Mouse (Mus musculus) lung, postnatal 25 days (tissue): Measurements from ENCODE around the gene Gtsf1.

Source experiments
- DNase-seq: peaks from one replicate; pipeline ENCODE4 v3.0.0; 2022; ENCODE audit warnings: low spot score

The Gtsf1 gene

GRCm38 (mm10) chr15:103377752-103378664 lies 52.3 kb downstream of the Gtsf1 start:
- DNase-seq, result no peak

GRCm38 (mm10) chr15:103376837-103377269 lies 53.4 kb downstream of the Gtsf1 start:
- DNase-seq, result no peak

DNA sequence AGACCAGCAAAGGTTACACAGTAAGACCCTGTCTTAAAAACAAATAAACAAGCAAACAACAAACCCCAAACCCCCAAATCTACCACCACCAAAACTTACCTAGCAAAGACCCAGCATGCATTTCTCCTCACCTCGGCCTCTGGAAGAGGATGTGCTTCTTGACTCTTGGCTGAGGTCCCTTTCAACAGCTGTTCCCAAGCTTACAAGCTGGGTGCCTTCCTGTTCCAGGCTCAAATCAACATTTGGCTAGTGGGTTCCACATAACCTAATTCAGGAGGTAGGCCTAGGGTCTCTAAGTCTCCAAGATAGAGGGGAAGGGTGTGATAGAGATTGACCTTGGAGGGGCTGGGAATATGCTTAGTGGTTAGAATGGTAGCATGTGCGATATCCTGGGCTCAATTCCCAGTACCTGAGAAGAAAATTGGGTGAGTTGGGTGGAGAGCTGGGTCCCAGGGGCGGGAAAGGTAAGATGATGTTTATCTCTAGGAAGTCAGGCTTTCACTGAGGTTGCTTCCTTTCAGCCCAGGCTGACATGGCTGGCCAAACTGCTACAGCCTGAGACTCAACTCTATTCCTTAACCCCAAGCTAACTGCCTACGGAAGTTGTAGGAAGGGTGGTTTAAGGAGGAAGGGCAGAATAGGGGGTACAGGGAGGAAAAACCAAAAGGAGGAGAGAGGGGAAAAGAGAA lies 55.0 kb downstream of the Gtsf1 start:
- DNase-seq, result no peak

DNA sequence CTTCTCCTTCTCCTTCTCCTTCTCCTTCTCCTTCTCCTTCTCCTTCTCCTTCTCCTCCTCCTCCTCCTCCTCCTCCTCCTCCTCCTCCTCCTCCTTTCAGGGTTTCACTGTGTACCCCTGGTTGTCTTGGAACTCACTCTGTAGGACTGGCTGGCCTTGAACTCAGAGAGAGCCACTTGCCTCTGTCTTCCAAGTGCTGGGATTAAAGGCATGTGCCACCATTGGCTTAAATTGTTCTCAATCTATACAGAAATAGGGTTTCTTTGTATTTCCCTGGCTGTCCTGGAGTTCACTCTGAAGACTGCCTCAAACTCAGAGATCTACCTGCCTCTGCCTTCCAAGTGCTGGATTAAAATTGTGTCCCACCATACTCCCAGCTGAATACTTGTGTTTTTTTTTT lies 57.8 kb downstream of the Gtsf1 start:
- DNase-seq, result no peak

DNA sequence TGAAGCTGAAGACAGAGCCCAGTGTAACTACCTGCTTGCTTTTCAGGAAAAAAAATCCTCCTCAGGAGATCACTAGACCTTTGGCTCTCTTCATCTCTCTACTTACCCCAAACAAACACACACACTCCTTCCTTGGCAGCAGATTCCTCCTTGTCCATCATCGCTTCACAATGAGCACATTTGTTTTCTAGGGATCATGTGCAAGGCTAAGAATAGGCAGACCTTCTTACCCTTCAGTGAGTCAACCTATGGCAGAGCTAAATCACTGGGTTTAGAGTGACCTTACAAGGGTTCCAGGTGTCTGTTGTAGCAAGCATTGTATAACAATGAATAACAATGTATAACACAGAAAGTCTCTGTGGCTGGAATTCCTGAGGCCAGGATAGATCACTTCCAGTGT lies 58.5 kb downstream of the Gtsf1 start:
- no peak for DNase-seq

DNA sequence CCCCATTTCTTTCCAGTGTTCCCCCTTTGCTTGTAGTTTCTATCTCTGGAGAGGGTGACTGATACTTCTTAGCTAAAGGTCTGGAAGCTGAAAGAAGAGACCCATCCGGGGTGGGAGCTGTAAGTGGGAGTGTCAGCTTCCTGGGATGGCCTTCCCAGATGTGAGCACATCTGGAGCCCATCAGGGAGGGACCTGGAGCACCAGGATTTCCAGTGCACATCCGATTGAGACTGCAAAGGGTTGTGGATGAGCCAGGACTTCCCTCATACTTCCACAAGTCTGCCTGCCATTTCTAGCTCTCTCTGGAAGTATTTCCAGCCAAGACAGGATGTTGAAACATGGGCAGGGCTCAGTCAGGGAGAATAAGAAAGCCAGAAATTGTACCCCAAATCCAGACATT lies 59.1 kb downstream of the Gtsf1 start:
- no peak for DNase-seq

- DNase-seq, result no peak
Observed at GRCm38 (mm10) chr15:103370462-103370861, 59.8 kb downstream of the Gtsf1 start.

GRCm38 (mm10) chr15:103369123-103369522 lies 61.1 kb downstream of the Gtsf1 start:
- no peak for DNase-seq

- DNase-seq, result no peak
Observed at GRCm38 (mm10) chr15:103368179-103368940, 61.9 kb downstream of the Gtsf1 start.

GRCm38 (mm10) chr15:103366376-103367149 lies 63.7 kb downstream of the Gtsf1 start, which contains the start of gene Itga5:
Itga5 (minus strand) TSS chr15:103366763.
- peak; percentile 77 for DNase-seq

GRCm38 (mm10) chr15:103365471-103366375 lies 64.5 kb downstream of the Gtsf1 start:
- no peak for DNase-seq

- DNase-seq, result no peak
Observed at GRCm38 (mm10) chr15:103364761-103365160, 65.5 kb downstream of the Gtsf1 start.

DNA sequence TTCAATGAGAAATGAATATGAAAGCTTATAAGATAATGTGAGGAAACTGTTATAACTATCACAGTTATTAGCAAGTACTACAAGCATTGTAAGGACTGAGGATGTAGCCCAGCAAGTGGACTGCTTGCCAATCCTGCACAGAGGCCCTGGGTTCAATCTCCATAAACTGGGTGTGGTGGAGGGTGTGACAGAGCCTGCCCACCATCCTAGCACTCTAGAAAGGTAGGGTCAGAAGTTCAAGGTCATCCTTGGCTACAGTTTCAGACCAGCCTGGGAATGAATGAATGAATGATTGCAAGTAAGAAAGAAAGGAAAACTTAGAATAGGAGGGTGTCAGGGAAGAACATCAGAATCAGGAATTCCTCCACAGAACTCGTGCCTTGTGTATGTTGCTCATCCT lies 66.5 kb downstream of the Gtsf1 start:
- no peak for DNase-seq

DNA sequence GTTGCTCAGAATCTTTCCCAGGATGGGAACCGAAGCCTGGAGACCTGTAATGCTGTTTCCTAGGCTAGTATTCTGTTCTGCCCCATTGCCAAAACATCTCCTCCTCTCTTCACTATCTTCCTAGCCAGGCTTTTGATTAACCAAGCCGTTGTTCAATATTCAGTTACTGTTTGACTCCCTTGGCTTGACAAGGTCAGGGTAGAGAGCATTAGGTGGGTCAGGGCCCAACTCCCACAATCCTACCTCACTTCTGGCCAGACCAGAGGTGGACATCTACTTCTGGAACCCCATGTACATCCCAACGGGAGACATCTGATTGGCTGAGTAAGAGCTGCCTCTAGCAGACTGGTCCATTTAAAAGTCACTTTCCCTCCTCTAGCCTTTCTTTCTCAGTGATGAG lies 67.3 kb downstream of the Gtsf1 start:
- no peak for DNase-seq

GRCm38 (mm10) chr15:103362333-103362732 lies 67.9 kb downstream of the Gtsf1 start:
- no peak for DNase-seq

GRCm38 (mm10) chr15:103361269-103361668 lies 69.0 kb downstream of the Gtsf1 start:
- no peak for DNase-seq

- DNase-seq, result no peak
Observed at GRCm38 (mm10) chr15:103359869-103360602, 70.2 kb downstream of the Gtsf1 start.

DNA sequence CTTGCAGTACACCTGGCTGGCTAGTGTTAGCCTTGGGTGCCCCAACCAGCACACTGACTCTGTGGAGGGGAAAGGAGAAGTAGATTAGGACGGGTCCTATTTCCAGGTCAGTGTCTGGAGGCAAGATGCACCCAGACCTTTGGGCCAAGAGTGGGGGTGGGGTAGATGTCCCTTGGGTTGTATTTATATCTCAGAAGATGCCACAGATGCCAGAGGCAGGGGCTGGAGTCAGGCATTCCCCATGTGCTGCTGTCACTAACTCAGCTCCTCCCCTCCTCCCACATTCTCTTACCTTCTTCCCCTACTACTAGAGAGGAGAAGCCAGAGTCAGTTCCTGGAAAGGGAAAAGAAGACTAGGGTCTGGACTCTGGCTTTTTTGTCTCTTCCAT lies 71.2 kb downstream of the Gtsf1 start:
- DNase-seq, result no peak

DNA sequence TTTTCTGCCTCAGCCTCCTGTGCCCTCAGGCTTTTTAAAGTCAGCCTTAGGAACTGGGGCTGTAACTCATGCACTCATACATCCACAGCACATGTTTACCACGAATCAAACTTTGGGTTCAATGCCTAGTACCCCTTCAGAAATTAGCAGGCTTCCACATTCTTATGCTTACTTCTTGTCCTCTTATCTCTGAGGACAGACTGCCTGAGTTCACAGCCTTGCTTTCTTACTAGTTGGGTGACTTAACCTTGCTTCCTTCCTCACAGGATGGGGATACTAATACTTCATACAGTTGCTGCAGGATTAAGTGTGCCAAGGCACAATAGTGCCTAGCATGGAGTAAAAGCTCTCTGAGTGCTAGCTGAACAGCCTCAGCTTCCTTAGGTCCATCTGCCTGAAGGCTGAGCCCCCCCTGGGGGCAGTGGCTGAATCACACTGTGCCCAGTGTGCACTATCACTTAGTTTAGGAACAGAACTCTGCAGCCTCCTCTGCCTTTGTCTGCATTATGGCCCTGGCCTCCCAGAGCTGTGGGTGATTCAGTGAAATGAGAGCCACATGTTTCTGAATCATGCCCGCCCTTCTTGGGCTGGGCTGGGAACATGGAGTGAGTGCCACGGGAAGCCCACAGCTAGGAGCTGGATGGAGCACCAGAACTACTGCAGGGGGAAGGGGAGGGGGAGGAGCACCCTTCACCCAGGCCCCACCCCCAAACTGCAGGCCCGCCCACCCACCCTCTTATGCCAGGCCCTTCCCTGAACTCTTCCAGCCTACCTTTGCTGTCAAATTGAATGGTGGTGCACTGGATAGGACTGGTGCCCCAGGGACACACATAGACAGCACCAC lies 71.8 kb downstream of the Gtsf1 start:
- no peak for DNase-seq
